Mouse (Mus musculus) liver, embryonic 15.5 days (tissue): ENCODE data around the gene Macrod2. TPM values are rescaled to one million over a fixed set of nuclear protein-coding genes. Genes with fewer than 3 reads are reported as not detected.

Experiments used
- ATAC-seq: fragments of 200-750 bp; cut with Nextera tagmentation; 2 replicates; pipeline ENCODE4 v1.8.0; 2017; ENCODE audit warnings: moderate number of reproducible peaks, mild to moderate bottlenecking, moderate library complexity; ENCODE audit not compliant: insufficient read depth
- H3K27ac ChIP-seq: fragments of 300-500 bp; sonication (generic); replicated peaks from 2 replicates; pipeline ENCODE4 v1.5.1; 2015; ENCODE audit warnings: mild to moderate bottlenecking, inconsistent platforms
- H3K27me3 ChIP-seq: fragments of 300-500 bp; sonication (generic); 2 replicates; pipeline ENCODE4 v1.6.1; 2015; ENCODE audit warnings: mild to moderate bottlenecking, inconsistent platforms
- H3K36me3 ChIP-seq: fragments of 300-500 bp; sonication (generic); replicated peaks from 2 replicates; pipeline ENCODE4 v1.6.1; 2015; ENCODE audit warnings: moderate library complexity, mild to moderate bottlenecking, inconsistent platforms
- H3K4me1 ChIP-seq: fragments of 300-500 bp; sonication (generic); replicated peaks from 2 replicates; pipeline ENCODE4 v1.6.1; 2015; ENCODE audit warnings: inconsistent platforms
- H3K4me2 ChIP-seq: fragments of 300-500 bp; sonication (generic); 2 replicates; pipeline ENCODE4 v1.6.1; 2015; ENCODE audit warnings: moderate library complexity, mild to moderate bottlenecking, inconsistent platforms
- H3K4me3 ChIP-seq: fragments of 300-500 bp; sonication (generic); replicated peaks from 2 replicates; pipeline ENCODE4 v1.5.1; 2015; ENCODE audit warnings: mild to moderate bottlenecking, inconsistent platforms
- H3K9ac ChIP-seq: fragments of 300-500 bp; sonication (generic); 2 replicates; pipeline ENCODE4 v1.6.1; 2015; ENCODE audit warnings: moderate library complexity, mild to moderate bottlenecking, inconsistent platforms
- H3K9me3 ChIP-seq: fragments of 300-500 bp; sonication (generic); replicated peaks from 2 replicates; pipeline ENCODE4 v1.6.1; 2016; ENCODE audit warnings: inconsistent platforms
- WGBS: fragments of 180-500 bp; shearing (Covaris S2); methylation state at CpG from one replicate; pipeline ENCODE4 v1.1.7; 2015; ENCODE audit warnings: mixed read lengths; ENCODE audit not compliant: insufficient replicate concordance; 5-methylcytosine and 5-hydroxymethylcytosine counted together
- polyA plus RNA-seq: library from polyadenylated mRNA; unstranded; fragments of >200 nt; fragmentation: Nextera tagmentation; extraction: Ambion mirVana; gene quantifications from 2 replicates; pipeline ENCODE4 v1.2.1, GENCODE M21; 2015

Gene Macrod2
- polyA plus RNA-seq, 1 experiment from 2014 or later = 6.9 TPM

DNA sequence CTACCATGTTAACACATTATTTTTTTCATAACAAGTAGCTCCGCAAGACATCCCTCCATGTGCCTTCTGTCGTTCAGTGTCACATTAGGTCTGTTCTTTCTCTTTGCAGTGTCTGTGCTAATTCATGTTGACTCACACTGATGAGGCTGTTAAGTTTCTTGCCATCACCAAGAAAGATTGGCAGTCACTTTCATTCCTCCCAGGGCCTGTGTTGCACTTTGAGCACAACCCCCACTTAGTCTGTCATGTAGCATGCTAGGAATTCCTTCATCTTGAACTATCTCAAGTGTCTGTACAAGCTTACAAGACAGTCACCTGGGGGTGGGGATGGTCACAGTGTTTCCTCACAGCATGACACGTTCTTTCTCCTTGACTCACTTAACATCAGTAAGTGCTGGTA, 696.2 kb downstream of the Macrod2 start:
- H3K36me3 ChIP-seq = no peaks in the 10 kb centered on the region
- no peaks in the 10 kb centered on the region for H3K27me3 ChIP-seq
- no peak overlapping the region for H3K27ac ChIP-seq
- WGBS = 62% methylated on average over 3 of the region's 3 CpGs
- no peak overlapping the region for H3K4me3 ChIP-seq
- ATAC-seq = no peak
- H3K4me1 ChIP-seq = no peaks in the 10 kb centered on the region
- no peak overlapping the region for H3K4me2 ChIP-seq
- H3K9ac ChIP-seq = no peak overlapping the region
- H3K9me3 ChIP-seq = no peaks in the 10 kb centered on the region

DNA sequence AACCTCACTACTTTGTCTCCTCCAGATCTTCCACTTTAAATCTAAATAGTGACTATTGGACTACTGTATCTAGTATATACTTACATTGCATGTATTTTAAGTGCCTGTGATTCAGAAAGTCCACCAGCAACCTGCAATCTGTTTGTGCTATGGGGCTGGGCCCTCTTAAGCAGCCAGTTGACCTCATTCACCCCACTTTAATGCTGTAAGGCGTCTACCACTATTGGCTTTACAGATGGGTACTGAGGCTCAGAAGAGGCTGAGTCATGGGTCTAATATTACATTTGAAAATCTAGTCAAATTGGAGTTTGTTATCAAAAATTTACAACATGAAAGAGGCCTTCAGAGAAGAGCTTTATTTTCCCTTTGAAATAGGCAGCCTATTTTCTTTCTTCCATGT, 722.5 kb downstream of the Macrod2 start:
- ATAC-seq = no peak
- Histone ChIP-seq H3K9me3 (no peaks in the 10 kb centered on the region), H3K36me3 (no peaks in the 10 kb centered on the region), H3K27me3 (no peaks in the 10 kb centered on the region), H3K4me2 (no peak overlapping the region), H3K9ac (no peak overlapping the region), H3K4me1 (no peaks in the 10 kb centered on the region), H3K4me3 (no peak overlapping the region), H3K27ac (no peak overlapping the region)
- 57% methylated on average over 1 of the region's 1 CpGs for WGBS

DNA sequence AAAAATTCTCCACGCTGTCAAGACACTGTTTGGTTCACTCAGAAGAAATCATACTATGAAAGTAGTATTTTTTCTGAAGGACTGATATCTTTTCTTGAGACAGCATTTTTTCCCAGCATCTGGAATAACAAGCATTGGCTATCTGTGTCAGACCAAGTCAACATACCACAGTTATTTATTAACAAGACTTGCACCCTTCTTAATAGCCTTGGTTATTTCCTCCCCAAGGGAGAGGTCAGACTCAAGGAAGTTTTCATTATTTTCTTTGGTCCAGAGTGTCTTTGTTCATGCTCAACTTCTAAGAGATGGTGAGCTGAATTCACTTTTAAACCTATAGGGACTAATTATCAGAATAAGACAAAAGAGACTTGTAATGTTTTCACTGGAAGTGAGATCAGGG, 728.8 kb downstream of the Macrod2 start:
- no peak overlapping the region for H3K9ac ChIP-seq
- no peaks in the 10 kb centered on the region for H3K4me1 ChIP-seq
- no peaks in the 10 kb centered on the region for H3K27me3 ChIP-seq
- no peaks in the 10 kb centered on the region for H3K36me3 ChIP-seq
- WGBS = 42% methylated on average over 1 of the region's 1 CpGs
- H3K27ac ChIP-seq = no peak overlapping the region
- no peak overlapping the region for H3K4me2 ChIP-seq
- no peak overlapping the region for H3K4me3 ChIP-seq
- no peaks in the 10 kb centered on the region for H3K9me3 ChIP-seq
- no peak for ATAC-seq

DNA sequence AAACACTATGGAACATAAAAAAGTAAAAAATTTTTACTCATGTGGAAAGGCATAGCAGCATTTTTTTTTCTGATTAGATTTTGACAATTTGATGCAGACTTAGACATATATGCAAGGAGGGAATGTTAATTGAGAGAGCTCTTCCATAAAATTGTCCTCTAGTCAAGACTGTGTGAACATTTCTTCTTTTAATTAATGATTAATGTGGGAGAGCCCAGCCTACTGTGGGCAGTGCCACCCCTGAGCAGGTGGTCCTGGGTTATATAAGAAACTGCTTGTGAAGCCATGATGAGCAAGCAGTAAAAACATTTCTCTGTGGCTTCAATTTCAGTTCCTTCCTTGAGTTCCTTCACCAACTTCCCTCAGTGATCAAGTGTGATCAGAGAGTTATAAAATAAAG, 730.5 kb downstream of the Macrod2 start:
- Histone ChIP-seq H3K4me3 (no peak overlapping the region), H3K4me1 (no peaks in the 10 kb centered on the region), H3K9ac (no peak overlapping the region), H3K27me3 (no peaks in the 10 kb centered on the region), H3K9me3 (no peaks in the 10 kb centered on the region), H3K27ac (no peak overlapping the region), H3K4me2 (no peak overlapping the region), H3K36me3 (no peaks in the 10 kb centered on the region)
- ATAC-seq = no peak

DNA sequence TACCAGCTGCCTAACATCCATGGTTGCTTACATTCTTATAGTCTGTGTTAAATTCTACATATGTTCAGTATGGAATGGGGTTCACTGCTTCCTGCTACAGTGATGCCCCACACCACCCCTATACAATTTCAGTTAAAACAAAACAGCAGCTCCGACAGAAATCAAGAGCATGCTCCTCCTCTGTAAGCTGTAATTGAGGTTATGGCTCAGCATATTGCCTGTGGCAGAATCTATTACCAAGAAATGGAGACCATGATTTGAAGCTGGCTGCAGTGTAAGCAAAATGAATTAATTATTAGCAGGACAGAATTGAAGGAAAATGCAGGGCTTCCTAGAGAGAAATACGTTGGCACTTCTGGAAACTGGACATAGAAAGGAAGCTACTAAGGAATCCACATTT, 747.2 kb downstream of the Macrod2 start:
- H3K9me3 ChIP-seq = no peaks in the 10 kb centered on the region
- H3K4me2 ChIP-seq = no peak overlapping the region
- no peaks in the 10 kb centered on the region for H3K4me1 ChIP-seq
- no peak for ATAC-seq
- no peak overlapping the region for H3K4me3 ChIP-seq
- H3K9ac ChIP-seq = no peak overlapping the region
- H3K27ac ChIP-seq = no peak overlapping the region
- H3K27me3 ChIP-seq = no peaks in the 10 kb centered on the region
- H3K36me3 ChIP-seq = no peaks in the 10 kb centered on the region
- 60% methylated on average over 2 of the region's 2 CpGs for WGBS

DNA sequence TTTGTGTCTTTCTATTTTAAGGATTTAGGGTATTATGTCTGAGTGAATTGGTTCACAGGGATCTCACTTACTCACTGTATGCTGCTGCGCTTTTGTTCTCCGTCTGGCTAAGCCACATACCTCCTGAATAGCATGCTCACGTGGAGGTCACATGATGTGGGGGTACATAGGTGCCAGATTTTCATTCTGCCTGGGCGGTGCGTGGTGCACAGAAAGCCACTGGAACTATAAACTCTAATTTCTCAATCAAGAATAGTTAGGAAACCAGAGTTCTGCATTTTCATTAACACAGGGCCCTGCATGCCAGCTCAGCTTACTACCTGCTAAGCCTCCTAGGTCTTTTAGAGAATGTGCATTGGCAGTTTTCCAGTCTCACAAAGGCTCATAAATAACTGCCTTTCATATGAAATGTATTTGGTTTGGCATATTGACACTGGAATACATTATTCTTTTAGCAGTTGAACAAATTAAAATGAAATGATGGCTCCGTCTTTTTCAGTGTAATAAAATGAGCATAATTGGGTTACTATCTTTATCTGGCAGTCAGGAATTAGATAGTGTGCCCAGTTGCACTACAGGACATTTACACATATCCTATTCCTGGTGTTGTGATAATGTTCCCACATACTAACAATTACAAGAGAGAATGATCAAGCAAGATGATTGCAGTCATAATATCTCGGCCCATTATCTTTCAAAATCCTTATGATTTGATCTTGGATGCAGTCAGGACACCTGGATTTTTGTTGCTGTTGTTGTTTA, 757.1 kb downstream of the Macrod2 start:
- Histone ChIP-seq H3K9me3 (no peaks in the 10 kb centered on the region), H3K4me3 (no peak overlapping the region), H3K27ac (no peak overlapping the region), H3K4me2 (no peak overlapping the region), H3K36me3 (no peaks in the 10 kb centered on the region), H3K27me3 (no peaks in the 10 kb centered on the region), H3K4me1 (no peaks in the 10 kb centered on the region), H3K9ac (no peak overlapping the region)
- 65% methylated on average over 7 of the region's 7 CpGs for WGBS
- no peak for ATAC-seq

DNA sequence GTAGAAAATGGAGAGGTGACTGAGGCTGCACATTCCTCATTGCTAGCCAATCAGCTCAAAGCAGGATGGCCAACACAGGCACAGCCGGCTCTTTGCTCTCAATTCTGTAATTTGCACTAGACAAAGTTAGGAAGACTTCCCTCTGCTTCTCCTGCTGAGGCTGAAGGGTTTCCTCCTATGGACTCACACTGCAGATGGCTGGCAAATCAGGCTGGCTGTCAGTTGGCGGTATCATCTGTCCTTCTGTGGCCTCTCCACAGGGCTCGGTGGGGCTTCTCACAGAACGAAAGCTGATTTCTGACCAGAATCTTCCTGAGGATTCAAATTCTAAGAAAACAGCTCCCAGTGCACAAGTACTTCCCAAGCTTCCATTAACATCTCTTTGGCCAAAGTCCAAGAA, 760.9 kb downstream of the Macrod2 start:
- no peak overlapping the region for H3K27ac ChIP-seq
- no peak for ATAC-seq
- no peaks in the 10 kb centered on the region for H3K4me1 ChIP-seq
- H3K36me3 ChIP-seq = no peaks in the 10 kb centered on the region
- H3K27me3 ChIP-seq = no peaks in the 10 kb centered on the region
- 58% methylated on average over 4 of the region's 4 CpGs for WGBS
- H3K4me3 ChIP-seq = no peak overlapping the region
- H3K9me3 ChIP-seq = no peaks in the 10 kb centered on the region
- no peak overlapping the region for H3K9ac ChIP-seq
- H3K4me2 ChIP-seq = no peak overlapping the region

DNA sequence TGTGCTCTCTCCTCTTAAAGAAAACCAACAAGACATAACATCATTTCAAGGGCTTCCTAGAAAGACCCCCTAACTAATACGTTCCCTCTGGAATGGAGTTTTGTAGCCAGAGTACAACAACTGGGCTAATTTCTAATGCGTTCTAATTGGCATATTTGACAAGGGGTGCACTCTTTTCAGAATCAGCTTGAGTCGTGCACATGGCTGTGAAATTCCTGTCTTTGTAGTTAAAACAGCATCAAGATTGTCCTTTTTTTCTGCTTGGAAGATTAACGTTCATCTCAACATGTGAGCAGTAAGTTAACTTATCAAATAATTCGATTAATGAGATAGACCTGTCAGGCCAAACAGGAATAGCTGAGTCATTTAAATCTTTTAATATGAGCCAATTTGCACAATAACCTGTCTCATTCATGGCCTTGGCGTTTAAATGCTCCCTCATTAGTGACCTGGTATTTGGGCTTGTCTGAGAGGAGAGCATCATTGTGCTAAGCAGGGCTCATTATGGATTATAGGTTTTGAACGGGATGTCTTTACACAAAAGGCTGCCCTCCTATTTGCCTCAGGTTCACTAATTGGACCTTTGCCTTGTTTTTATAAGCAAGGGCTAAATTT, 762.0 kb downstream of the Macrod2 start:
- WGBS = 66% methylated on average over 7 of the region's 7 CpGs
- ATAC-seq = no peak
- no peaks in the 10 kb centered on the region for H3K27me3 ChIP-seq
- no peak overlapping the region for H3K9ac ChIP-seq
- no peak overlapping the region for H3K4me2 ChIP-seq
- H3K4me3 ChIP-seq = no peak overlapping the region
- no peak overlapping the region for H3K27ac ChIP-seq
- H3K36me3 ChIP-seq = no peaks in the 10 kb centered on the region
- H3K4me1 ChIP-seq = no peaks in the 10 kb centered on the region
- no peaks in the 10 kb centered on the region for H3K9me3 ChIP-seq

DNA sequence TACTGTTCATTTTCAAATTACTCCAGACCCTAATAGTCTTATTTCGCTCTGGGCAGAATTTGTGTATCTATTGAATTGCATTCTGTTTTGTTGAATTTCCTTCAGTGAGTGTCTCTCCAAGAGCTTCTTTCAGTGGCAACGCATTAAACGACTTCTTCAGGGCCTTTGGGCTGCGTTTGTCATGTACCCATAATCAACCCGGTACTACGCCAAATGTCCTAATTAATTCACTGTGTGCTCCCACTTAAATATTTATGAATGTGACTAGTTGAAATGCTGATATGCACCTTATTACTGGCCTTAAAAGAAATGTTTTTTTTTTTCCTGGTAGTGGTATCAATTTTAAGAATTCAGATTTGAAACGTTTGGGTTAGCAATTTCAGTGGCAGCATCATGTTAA, 763.1 kb downstream of the Macrod2 start:
- no peak overlapping the region for H3K27ac ChIP-seq
- H3K4me2 ChIP-seq = no peak overlapping the region
- no peaks in the 10 kb centered on the region for H3K4me1 ChIP-seq
- 65% methylated on average over 7 of the region's 7 CpGs for WGBS
- ATAC-seq = no peak
- H3K36me3 ChIP-seq = no peaks in the 10 kb centered on the region
- no peaks in the 10 kb centered on the region for H3K27me3 ChIP-seq
- no peak overlapping the region for H3K9ac ChIP-seq
- no peak overlapping the region for H3K4me3 ChIP-seq
- H3K9me3 ChIP-seq = no peaks in the 10 kb centered on the region

DNA sequence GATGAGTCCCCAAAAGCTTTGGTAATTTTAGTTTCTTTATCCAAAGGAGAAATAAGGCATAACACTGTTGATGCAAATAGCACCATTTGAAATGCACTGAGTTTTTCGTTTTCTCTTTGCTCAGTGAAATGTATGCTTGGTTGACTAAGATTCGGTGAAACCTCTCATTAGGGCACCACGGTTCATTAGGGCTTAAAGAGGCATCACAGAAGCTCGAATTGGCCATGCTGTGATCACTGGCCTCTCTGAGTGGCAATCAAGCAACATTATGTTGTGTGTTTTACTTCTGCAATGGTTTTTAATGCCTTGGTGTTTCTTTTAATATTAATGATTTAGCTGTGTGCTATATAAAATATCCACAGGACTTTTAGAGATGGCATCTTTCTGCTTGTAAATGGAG, 768.8 kb downstream of the Macrod2 start:
- Histone ChIP-seq H3K4me1 (no peaks in the 10 kb centered on the region), H3K27me3 (no peaks in the 10 kb centered on the region), H3K27ac (no peak overlapping the region), H3K9ac (no peak overlapping the region), H3K4me3 (no peak overlapping the region), H3K4me2 (no peak overlapping the region), H3K36me3 (no peaks in the 10 kb centered on the region), H3K9me3 (no peaks in the 10 kb centered on the region)
- WGBS = 56% methylated on average over 4 of the region's 4 CpGs
- no peak for ATAC-seq

DNA sequence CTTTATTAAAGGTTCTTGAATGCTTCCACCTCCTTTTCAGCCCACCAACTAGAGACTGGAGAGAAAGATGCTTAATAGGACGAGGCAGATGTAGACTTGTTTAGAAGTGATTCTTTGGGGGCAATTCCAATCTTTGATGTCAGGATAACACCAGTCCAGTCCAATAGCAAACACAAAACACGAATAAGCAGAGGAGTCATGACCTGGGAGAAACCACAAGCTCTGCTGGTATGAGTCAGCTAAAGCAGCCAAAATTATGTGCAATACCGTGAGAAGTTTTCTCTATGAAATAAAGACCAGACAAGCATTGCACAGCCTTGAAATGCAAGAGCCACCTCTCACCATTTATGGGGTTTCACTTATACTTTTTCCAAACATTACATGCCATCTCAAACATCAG, 774.5 kb downstream of the Macrod2 start:
- Histone ChIP-seq H3K4me3 (no peak overlapping the region), H3K9ac (no peak overlapping the region), H3K27me3 (no peaks in the 10 kb centered on the region), H3K9me3 (no peaks in the 10 kb centered on the region), H3K27ac (no peak overlapping the region), H3K4me2 (no peak overlapping the region), H3K36me3 (no peaks in the 10 kb centered on the region), H3K4me1 (no peaks in the 10 kb centered on the region)
- ATAC-seq = no peak
- 37% methylated on average over 3 of the region's 3 CpGs for WGBS

DNA sequence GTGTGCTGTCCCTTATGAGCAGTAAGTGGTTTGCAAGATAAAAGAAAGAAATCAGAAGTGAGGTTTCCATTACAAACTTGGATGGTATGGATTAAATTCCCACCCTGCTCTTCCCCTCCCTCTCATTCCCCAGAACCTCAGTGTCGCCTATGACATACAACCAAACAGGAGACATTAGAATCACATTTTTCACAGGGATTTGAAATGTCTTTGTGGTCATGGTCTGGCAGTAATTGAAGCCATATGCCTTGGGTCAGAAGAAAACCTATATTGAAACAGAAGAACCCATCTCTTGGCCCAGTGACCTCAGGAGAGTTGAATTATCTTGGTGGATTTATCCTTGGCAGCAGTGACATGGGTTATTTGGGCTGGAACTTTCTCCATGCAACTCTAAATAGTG, 778.1 kb downstream of the Macrod2 start:
- Histone ChIP-seq H3K9me3 (no peaks in the 10 kb centered on the region), H3K27ac (no peak overlapping the region), H3K4me2 (no peak overlapping the region), H3K4me1 (no peaks in the 10 kb centered on the region), H3K27me3 (no peaks in the 10 kb centered on the region), H3K36me3 (no peaks in the 10 kb centered on the region), H3K9ac (no peak overlapping the region), H3K4me3 (no peak overlapping the region)
- 48% methylated on average over 1 of the region's 1 CpGs for WGBS
- ATAC-seq = no peak
